Mouse (Mus musculus) ES-Bruce4 (cell line): ENCODE data around the gene Flywch1. TPM values are rescaled to one million over a fixed set of nuclear protein-coding genes. Genes with fewer than 3 reads are reported as not detected.
A peak's percentile ranks its signal among the peaks of the same experiment; 100 is the strongest.

Experiments
- H3K27ac ChIP-seq: 2 replicates; pipeline ENCODE4 v1.5.1; 2012; ENCODE audit warnings: low read length, inconsistent platforms; ENCODE audit not compliant: insufficient read depth
- H3K27me3 ChIP-seq: 2 replicates; pipeline ENCODE4 v1.6.1; 2012; ENCODE audit warnings: mild to moderate bottlenecking, low read length, inconsistent platforms; ENCODE audit not compliant: control insufficient read depth, poor library complexity, insufficient read depth, severe bottlenecking
- H3K36me3 ChIP-seq: 2 replicates; pipeline ENCODE4 v1.6.1; 2012; ENCODE audit warnings: inconsistent platforms, mild to moderate bottlenecking, low read length, moderate library complexity; ENCODE audit not compliant: control insufficient read depth, poor library complexity, insufficient read depth, severe bottlenecking
- H3K4me1 ChIP-seq: one replicate; pipeline ENCODE4 v1.8.1; 2011; ENCODE audit warnings: low read length; ENCODE audit not compliant: control insufficient read depth, insufficient read depth
- H3K4me3 ChIP-seq: 2 replicates; pipeline ENCODE4 v1.5.1; 2011; ENCODE audit warnings: low read depth, mild to moderate bottlenecking, low read length
- H3K9ac ChIP-seq: 2 replicates; pipeline ENCODE4 v1.6.1; 2012; ENCODE audit warnings: low read depth, mild to moderate bottlenecking, inconsistent platforms; ENCODE audit not compliant: poor library complexity, severe bottlenecking
- H3K9me3 ChIP-seq: replicated peaks from 2 replicates; pipeline ENCODE4 v1.6.1; 2012; ENCODE audit warnings: mild to moderate bottlenecking, low read length, inconsistent platforms; ENCODE audit not compliant: control insufficient read depth, poor library complexity, insufficient read depth, severe bottlenecking
- CTCF ChIP-seq: IDR thresholded peaks from one replicate; pipeline ENCODE4 v1.8.1; 2011; ENCODE audit warnings: low read depth, low read length
- EP300 ChIP-seq: IDR thresholded peaks from 2 replicates; pipeline ENCODE4 v1.6.1; 2011; ENCODE audit warnings: low read depth, low read length; ENCODE audit not compliant: insufficient read depth
- POLR2A ChIP-seq: IDR thresholded peaks from one replicate; pipeline ENCODE4 v1.8.1; 2011; ENCODE audit warnings: low read length; ENCODE audit not compliant: insufficient read depth
- polyA plus RNA-seq: library from polyadenylated mRNA; stranded (reverse); fragments of >200 nt; gene quantifications from 2 replicates; pipeline ENCODE4 v1.2.4, GENCODE M21; 2011; ENCODE audit warnings: low read depth; ENCODE audit not compliant: missing spikeins, insufficient read depth, insufficient read length

The Flywch1 gene
- polyA plus RNA-seq, 1 experiment, result 34.2 TPM

GRCm38 (mm10) chr17:23744076-23744475 lies 27.3 kb downstream of the Flywch1 start:
- Histone ChIP-seq H3K9ac (no peak overlapping the region), H3K4me1 (no peaks in the 10 kb centered on the region)

GRCm38 (mm10) chr17:23742941-23743340 lies 28.5 kb downstream of the Flywch1 start:
- no peak overlapping the region for H3K9ac ChIP-seq
- no peaks in the 10 kb centered on the region; the same call in 1 of the 2 replicates for H3K27me3 ChIP-seq
- TF ChIP-seq POLR2A (no peak), CTCF (no peak), EP300 (no peak)
- no peaks in the 10 kb centered on the region for H3K36me3 ChIP-seq
- no peaks in the 10 kb centered on the region for H3K9me3 ChIP-seq
- H3K4me1 ChIP-seq, result no peaks in the 10 kb centered on the region
- 0 out of 2 replicates have a peak overlapping the region, but pooled peaks have one; percentile 31 for H3K4me3 ChIP-seq
- H3K27ac ChIP-seq, result no peak overlapping the region

More at GRCm38 (mm10) chr17:23744076-23744475, 27.3 kb downstream of the Flywch1 start:
- H3K4me3 ChIP-seq, result no peak overlapping the region
- no peaks in the 10 kb centered on the region; the same call in 1 of the 2 replicates for H3K27me3 ChIP-seq
- TF ChIP-seq POLR2A (no peak), EP300 (no peak), CTCF (no peak)
- H3K27ac ChIP-seq, result no peak overlapping the region
- H3K36me3 ChIP-seq, result no peaks in the 10 kb centered on the region
- no peaks in the 10 kb centered on the region for H3K9me3 ChIP-seq

- Histone ChIP-seq H3K36me3 (no peaks in the 10 kb centered on the region), H3K27me3 (no peaks in the 10 kb centered on the region; the same call in 1 of the 2 replicates), H3K4me1 (no peaks in the 10 kb centered on the region), H3K4me3 (peak overlapping the region; percentile 33), H3K9ac (peak overlapping the region; percentile 17; the same call in 1 of the 2 replicates), H3K27ac (no peak overlapping the region), H3K9me3 (no peaks in the 10 kb centered on the region)
- TF ChIP-seq POLR2A (no peak), CTCF (no peak), EP300 (no peak)
These were observed 29.1 kb downstream of the Flywch1 start for GRCm38 (mm10) chr17:23742210-23742793.

- Histone ChIP-seq H3K9ac (peak overlapping the region; percentile 17; the same call in 1 of the 2 replicates), H3K27ac (no peak overlapping the region), H3K4me1 (no peaks in the 10 kb centered on the region), H3K27me3 (no peaks in the 10 kb centered on the region; the same call in 1 of the 2 replicates), H3K4me3 (no peak overlapping the region; the same call in 1 of the 2 replicates), H3K9me3 (no peaks in the 10 kb centered on the region), H3K36me3 (no peaks in the 10 kb centered on the region)
- no peak for TF ChIP-seq EP300
- TF ChIP-seq POLR2A, result no peak
- TF ChIP-seq CTCF, result no peak
These were observed 29.8 kb downstream of the Flywch1 start for GRCm38 (mm10) chr17:23741359-23742209.

GRCm38 (mm10) chr17:23740598-23741021 lies 30.8 kb downstream of the Flywch1 start, which contains the start of gene Paqr4:
Gene Paqr4 (minus strand): TSS chr17:23740867.
- Histone ChIP-seq H3K36me3 (no peaks in the 10 kb centered on the region), H3K27ac (no peak within 1 kb of the TSS), H3K4me1 (no peaks in the 10 kb centered on the region), H3K27me3 (no peaks in the 10 kb centered on the region; the same call in 1 of the 2 replicates), H3K9me3 (no peaks in the 10 kb centered on the region), H3K4me3 (peak within 1 kb of the TSS; percentile 58), H3K9ac (peak within 1 kb of the TSS; percentile 43)
- no peak for TF ChIP-seq POLR2A
- TF ChIP-seq EP300, result no peak
- no peak for TF ChIP-seq CTCF

GRCm38 (mm10) chr17:23740136-23740584 lies 31.2 kb downstream of the Flywch1 start:
- H3K4me3 ChIP-seq, result peak overlapping the region; percentile 58
- peak overlapping the region; percentile 43 for H3K9ac ChIP-seq
- H3K27ac ChIP-seq, result no peak overlapping the region
- H3K27me3 ChIP-seq, result no peaks in the 10 kb centered on the region
- H3K9me3 ChIP-seq, result no peaks in the 10 kb centered on the region
- no peaks in the 10 kb centered on the region for H3K4me1 ChIP-seq
- TF ChIP-seq EP300 (no peak), CTCF (no peak), POLR2A (no peak)
- H3K36me3 ChIP-seq, result no peaks in the 10 kb centered on the region
